Mouse (Mus musculus) thymus, postnatal 4 days (tissue): ENCODE results near the gene Siva1.

Experiments
- DNase-seq: peaks from one replicate; pipeline ENCODE4 v3.0.0; 2021

Gene Siva1

GRCm38 (mm10) chr12:112679027-112679996 lies 34.8 kb downstream of the Siva1 start:
- DNase-seq = peak; percentile 70

- DNase-seq = no peak
These were observed 38.9 kb downstream of the Siva1 start for GRCm38 (mm10) chr12:112683351-112683750.

GRCm38 (mm10) chr12:112688458-112688857 lies 44.0 kb downstream of the Siva1 start:
- DNase-seq = no peak

GRCm38 (mm10) chr12:112693185-112694126 lies 49.0 kb downstream of the Siva1 start:
- DNase-seq = peak; percentile 96

GRCm38 (mm10) chr12:112694127-112694475 lies 49.6 kb downstream of the Siva1 start:
- DNase-seq = no peak

- DNase-seq = no peak
These were observed 52.4 kb downstream of the Siva1 start for GRCm38 (mm10) chr12:112696806-112697425.
